Mouse (Mus musculus) limb, embryonic 14.5 days (tissue): ENCODE results near the gene Aatk. TPM values are rescaled to one million over a fixed set of nuclear protein-coding genes. Genes with fewer than 3 reads are reported as not detected.
A peak's percentile ranks its signal among the peaks of the same experiment; 100 is the strongest.

ENCODE experiments used
- ATAC-seq: fragments of 200-750 bp; cut with Nextera tagmentation; 2 replicates; pipeline ENCODE4 v1.8.0; 2017; ENCODE audit warnings: low read depth, moderate number of reproducible peaks, moderate TSS enrichment; ENCODE audit not compliant: low FRiP score
- DNase-seq: peaks from one replicate; pipeline ENCODE4 v3.0.0-alpha.2; 2015; ENCODE audit warnings: low spot score
- H3K27ac ChIP-seq: fragments of 300-500 bp; sonication (generic); replicated peaks from 2 replicates; pipeline ENCODE4 v1.5.1; 2014; ENCODE audit warnings: low read depth, mild to moderate bottlenecking, low read length, moderate library complexity, mixed read lengths
- H3K27me3 ChIP-seq: fragments of 300-500 bp; sonication (generic); 2 replicates; pipeline ENCODE4 v1.6.1; 2014; ENCODE audit warnings: low read length, mixed read lengths; ENCODE audit not compliant: control insufficient read depth, insufficient read depth
- H3K36me3 ChIP-seq: fragments of 300-500 bp; sonication (generic); 2 replicates; pipeline ENCODE4 v1.6.1; 2014; ENCODE audit warnings: mild to moderate bottlenecking, low read length, moderate library complexity, mixed read lengths; ENCODE audit not compliant: control insufficient read depth, insufficient read depth
- H3K4me1 ChIP-seq: fragments of 300-500 bp; sonication (generic); 2 replicates; pipeline ENCODE4 v1.6.1; 2014; ENCODE audit warnings: antibody characterized with exemption, low read length, mixed read lengths; ENCODE audit not compliant: control insufficient read depth, insufficient read depth
- H3K4me2 ChIP-seq: fragments of 300-500 bp; sonication (generic); replicated peaks from 2 replicates; pipeline ENCODE4 v1.6.1; 2014; ENCODE audit warnings: low read depth, mild to moderate bottlenecking, low read length, moderate library complexity; ENCODE audit not compliant: severe bottlenecking
- H3K4me3 ChIP-seq: fragments of 300-500 bp; sonication (generic); replicated peaks from 2 replicates; pipeline ENCODE4 v1.5.1; 2014; ENCODE audit warnings: low read length
- H3K9ac ChIP-seq: fragments of 300-500 bp; sonication (generic); 2 replicates; pipeline ENCODE4 v1.6.1; 2014; ENCODE audit warnings: mild to moderate bottlenecking, low read depth, low read length, moderate library complexity; ENCODE audit not compliant: severe bottlenecking
- H3K9me3 ChIP-seq: fragments of 300-500 bp; sonication (generic); 2 replicates; pipeline ENCODE4 v1.6.1; 2016; ENCODE audit warnings: low read length; ENCODE audit not compliant: control insufficient read depth
- POLR2A ChIP-seq: fragments of 200-500 bp; IDR thresholded peaks from 2 replicates; pipeline ENCODE4 v1.8.0; 2012; ENCODE audit warnings: inconsistent platforms, mild to moderate bottlenecking, moderate library complexity, borderline replicate concordance; ENCODE audit not compliant: insufficient read depth, insufficient read length; ENCODE audit errors: extremely low read depth
- WGBS: fragments of 180-500 bp; shearing (Covaris S2); extraction: QIAGEN DNeasy Blood & Tissue Kit; methylation state at CpG from one replicate; pipeline ENCODE4 v1.1.7; 2014; 5-methylcytosine and 5-hydroxymethylcytosine counted together
- polyA plus RNA-seq, 2 experiments: library from polyadenylated mRNA; depleted of rRNA in 1 of 2; stranded (reverse) in 1 of 2; unstranded in 1 of 2; fragments of >200 nt; fragmentation: Nextera tagmentation in 1 of 2; extraction: Ambion mirVana in 1 of 2; gene quantifications; 2 replicates each; pipeline versions ENCODE4 v1.2.1 to v1.2.3; 2012 to 2014

The Aatk gene
- polyA plus RNA-seq, 2 experiments = 5.9 to 14.8 TPM

DNA sequence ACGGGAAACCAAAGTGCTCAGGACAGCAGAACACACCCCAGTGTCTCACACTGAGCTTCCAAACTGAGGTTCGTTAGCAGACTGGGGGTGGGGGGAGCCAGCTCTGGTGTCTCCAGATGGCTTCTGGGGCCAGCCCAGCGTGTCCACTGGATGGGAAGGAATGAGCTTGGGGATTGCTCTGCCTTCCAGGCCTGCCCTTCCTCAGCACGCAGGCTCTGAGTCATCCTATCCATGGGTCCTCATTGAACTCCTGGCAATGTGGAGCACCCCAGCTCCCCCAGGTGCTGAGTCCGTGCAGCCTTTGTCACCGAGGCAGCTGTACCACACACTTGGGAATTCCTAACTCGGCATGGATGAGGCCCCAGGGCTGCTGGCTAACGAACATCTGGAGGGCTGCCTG, 24.8 kb downstream of the Aatk start:
- Histone ChIP-seq H3K27ac (no peak overlapping the region), H3K9ac (0 out of 2 replicates have a peak overlapping the region, but pooled peaks have one; percentile 1), H3K36me3 (no peaks in the 10 kb centered on the region), H3K4me3 (no peak overlapping the region), H3K4me1 (peaks cover 5% of the 10 kb centered on the region), H3K27me3 (no peaks in the 10 kb centered on the region), H3K4me2 (no peak overlapping the region), H3K9me3 (no peaks in the 10 kb centered on the region)
- ATAC-seq = no peak
- no peak for DNase-seq
- WGBS = 29% methylated on average over 8 of the region's 8 CpGs
- TF ChIP-seq POLR2A = no peak

DNA sequence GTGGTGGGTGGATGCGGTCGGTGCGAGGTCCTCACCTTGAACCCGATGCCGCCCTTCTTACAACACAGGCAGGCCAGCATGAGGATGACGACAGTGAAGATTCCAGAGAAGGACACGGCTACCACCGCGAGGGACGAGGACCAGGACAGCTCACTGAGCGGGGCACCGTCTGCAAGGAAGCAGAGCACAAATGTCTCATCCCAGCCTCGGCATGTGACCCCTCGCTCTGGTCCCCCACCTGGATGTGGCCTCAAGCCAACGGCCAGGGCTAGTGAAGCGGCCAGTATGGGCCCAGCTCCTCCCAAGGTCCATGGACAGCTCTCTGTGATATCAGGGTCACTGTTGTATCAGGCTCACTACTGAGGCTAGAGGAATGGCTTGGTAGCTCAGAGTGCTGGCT, 25.6 kb downstream of the Aatk start:
- H3K4me1 ChIP-seq = peaks cover 5% of the 10 kb centered on the region
- 89% methylated on average over 15 of the region's 16 CpGs for WGBS
- no peak overlapping the region for H3K27ac ChIP-seq
- H3K4me3 ChIP-seq = no peak overlapping the region
- ATAC-seq (no peak), DNase-seq (no peak)
- no peaks in the 10 kb centered on the region for H3K9me3 ChIP-seq
- no peak overlapping the region for H3K4me2 ChIP-seq
- TF ChIP-seq POLR2A = no peak
- H3K36me3 ChIP-seq = no peaks in the 10 kb centered on the region
- H3K9ac ChIP-seq = no peak overlapping the region
- no peaks in the 10 kb centered on the region for H3K27me3 ChIP-seq

DNA sequence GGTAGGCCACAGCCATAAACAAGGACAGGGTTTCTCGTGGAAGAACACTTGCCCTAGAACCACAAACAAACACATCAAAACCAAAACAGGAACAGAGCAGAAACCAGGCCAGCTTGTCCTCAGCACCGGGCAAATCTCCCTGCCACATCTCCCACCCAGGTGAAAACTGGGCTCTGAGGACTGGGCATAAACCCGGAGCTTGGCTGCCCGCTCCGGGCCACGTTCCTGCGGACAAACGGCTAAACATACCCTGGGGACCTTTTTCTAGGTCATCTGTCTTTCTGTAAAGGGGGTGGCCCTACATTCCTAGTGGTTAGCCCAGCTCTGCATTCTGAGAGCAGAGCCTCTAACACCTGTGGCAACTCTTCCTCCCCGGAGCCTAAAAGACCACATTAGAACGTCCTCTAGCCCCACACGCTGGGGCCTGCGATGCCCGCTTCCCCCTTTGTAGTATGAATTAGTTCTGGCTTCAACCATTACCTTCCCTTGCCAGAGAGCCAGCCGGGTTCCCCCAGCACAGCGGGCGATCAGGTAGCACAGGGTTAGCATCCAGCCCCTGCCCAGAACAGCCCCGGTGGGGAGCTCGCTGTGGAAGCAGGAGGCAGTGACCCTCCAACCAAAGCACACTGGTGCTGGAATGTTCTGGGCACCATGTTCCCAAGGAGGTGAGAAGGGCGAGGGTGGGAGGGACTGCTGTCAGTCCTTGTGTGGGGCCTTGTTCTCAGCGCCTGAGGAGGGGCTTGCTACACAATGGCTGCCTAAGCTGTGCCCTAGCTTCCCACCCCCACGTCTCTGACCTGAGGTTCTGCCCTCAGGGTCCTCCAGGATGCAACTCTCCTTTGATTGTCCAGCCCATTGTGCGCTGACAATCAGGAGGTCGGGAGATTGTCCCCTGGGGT, 27.2 kb downstream of the Aatk start:
- H3K4me1 ChIP-seq = peaks cover 5% of the 10 kb centered on the region
- WGBS = 52% methylated on average over 23 of the region's 23 CpGs
- DNase-seq (no peak), ATAC-seq (no peak)
- H3K36me3 ChIP-seq = no peaks in the 10 kb centered on the region
- H3K27ac ChIP-seq = no peak overlapping the region
- H3K9me3 ChIP-seq = no peaks in the 10 kb centered on the region
- H3K9ac ChIP-seq = no peak overlapping the region
- no peak overlapping the region for H3K4me3 ChIP-seq
- no peak overlapping the region for H3K4me2 ChIP-seq
- no peak for TF ChIP-seq POLR2A
- no peaks in the 10 kb centered on the region for H3K27me3 ChIP-seq

DNA sequence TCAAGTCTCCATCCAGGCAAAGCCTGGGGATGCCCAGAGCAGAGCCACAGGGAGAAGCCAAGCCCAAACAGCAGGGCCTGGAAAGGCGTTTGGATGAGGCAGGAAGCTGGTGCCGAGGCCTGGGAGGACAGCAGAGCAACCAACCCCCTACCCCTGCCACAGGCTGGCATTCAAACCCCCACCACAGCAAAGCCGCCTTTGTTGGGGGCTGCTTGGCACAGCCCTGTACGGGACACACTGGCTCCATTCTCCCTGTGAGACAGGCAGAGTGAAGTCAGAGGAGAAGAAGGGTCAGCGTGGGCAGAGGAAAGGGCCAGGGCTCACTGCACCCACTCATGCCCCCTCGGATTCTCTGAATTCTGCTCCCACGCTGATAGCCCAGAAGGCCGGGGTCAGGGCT, 30.0 kb downstream of the Aatk start:
- no peak for ATAC-seq
- Histone ChIP-seq H3K27me3 (no peaks in the 10 kb centered on the region), H3K36me3 (no peaks in the 10 kb centered on the region), H3K4me3 (no peak overlapping the region), H3K9me3 (no peaks in the 10 kb centered on the region), H3K9ac (no peak overlapping the region), H3K27ac (no peak overlapping the region), H3K4me1 (0 out of 2 replicates have a peak, but pooled peaks cover 2% of the 10 kb centered on the region), H3K4me2 (no peak overlapping the region)
- TF ChIP-seq POLR2A = no peak
- WGBS = 79% methylated on average over 8 of the region's 8 CpGs
- DNase-seq = no peak

DNA sequence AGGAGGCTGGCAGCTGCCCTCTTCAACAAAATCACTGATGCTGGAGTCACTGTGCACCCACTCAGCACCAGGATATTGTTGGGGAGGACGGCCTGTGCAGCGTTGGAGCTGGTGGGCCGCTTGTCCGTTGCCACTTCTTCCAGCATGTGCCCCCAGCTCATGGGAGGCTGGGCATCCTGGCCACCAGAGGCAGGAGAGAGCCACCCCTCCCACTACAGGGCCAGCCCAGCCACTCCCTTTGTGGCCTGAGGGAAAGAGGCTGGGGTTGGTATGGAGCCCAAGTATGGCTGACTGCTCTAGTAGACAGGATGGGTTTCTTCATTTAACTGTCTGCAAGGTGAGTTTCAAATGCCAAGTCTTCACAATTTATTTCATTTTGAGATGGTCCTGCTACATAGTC, 32.2 kb downstream of the Aatk start:
- Histone ChIP-seq H3K4me1 (peaks cover 7% of the 10 kb centered on the region; the same call in 1 of the 2 replicates), H3K27ac (no peak overlapping the region), H3K9me3 (no peaks in the 10 kb centered on the region), H3K4me2 (no peak overlapping the region), H3K4me3 (no peak overlapping the region), H3K9ac (no peak overlapping the region), H3K36me3 (no peaks in the 10 kb centered on the region), H3K27me3 (no peaks in the 10 kb centered on the region)
- TF ChIP-seq POLR2A = no peak
- DNase-seq (no peak), ATAC-seq (no peak)
- 90% methylated on average over 4 of the region's 4 CpGs for WGBS
